Mouse (Mus musculus): Measurements from ENCODE around the gene Ssc4d.

The Ssc4d gene

DNA sequence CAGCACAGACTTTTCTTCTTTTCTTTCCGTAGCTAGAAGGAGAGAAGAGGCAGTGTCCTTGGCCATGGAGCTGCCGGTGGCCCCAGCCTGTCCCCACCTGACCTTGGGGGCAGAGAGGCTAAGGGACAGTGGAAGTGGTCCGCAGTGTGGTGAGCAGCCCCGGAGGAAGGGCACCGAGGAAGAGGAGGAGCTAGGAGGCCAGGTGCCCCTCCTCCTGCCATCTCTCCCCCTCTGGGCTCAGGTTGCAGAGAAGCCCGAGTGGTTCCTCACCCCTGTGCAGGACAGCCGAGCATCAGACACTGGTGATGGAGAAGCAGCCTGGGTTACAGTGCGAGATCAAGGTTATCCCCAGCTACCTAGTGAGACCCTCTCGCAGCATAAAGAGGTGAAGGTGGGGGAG, at the start of gene Ssc4d:
Ssc4d (minus strand) TSS at position 167 of the 400 bp plus-strand sequence.
- no peak for DNase-seq

DNA sequence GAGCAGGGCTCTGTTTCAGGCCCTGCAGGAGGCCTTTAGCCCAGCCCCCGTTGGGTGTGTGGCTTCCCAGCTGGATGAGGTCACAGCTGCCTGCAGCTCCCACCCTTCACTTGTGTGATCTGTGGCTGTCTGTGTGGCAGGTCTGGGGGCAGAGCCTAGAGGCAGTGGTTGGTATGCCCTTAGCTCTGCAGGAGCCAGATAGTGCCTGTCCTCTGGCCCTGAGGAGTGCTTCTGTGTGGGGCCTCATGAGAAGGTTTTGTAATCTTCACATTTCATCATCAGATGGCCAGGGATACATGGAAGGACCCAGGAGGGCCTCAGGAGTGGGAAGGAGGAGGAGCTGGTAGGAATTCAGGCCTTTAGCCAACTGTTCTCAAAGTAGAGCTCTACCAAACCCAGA, 45.6 kb upstream of the Ssc4d start:
- DNase-seq = no peak

DNA sequence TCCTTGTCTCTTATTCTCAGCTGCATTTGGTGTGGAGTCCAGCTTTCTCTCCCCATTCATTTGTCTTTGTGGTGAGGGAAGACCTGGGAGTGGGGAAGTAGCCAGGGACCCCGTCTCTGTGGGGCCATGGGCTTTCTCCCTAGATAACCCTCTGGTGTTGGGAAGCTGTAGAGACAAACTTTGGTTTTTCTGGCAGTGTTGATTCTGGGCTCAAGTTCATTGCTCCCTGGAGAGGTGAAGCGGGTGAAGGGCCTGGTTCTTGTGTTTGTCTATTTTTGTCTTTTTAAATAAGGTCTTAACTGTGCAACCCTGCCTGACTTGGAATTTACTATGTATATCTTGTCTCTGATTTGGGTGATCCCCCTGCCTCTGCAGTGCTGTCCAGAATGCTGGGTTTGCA, 44.4 kb upstream of the Ssc4d start:
- no peak for DNase-seq

DNA sequence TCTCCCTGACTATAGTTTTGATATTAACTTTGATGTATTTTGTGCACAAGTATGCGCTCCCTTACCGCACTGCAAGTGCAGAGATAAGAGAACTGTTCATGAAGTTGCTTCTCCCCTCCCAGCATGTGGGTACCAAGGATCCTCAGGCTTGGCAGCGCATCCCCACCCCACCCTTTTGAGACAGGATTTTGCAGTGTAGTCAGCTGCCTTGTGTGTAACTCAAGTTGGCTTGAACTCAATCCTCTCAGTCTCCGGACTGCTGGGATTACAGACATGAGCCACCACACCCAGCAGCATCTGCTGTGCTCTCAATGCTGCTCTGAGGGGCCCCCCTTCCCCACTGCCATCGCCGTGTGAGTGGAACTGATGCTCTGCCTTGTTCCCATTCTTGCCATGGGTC, 42.9 kb upstream of the Ssc4d start:
- DNase-seq = no peak

DNA sequence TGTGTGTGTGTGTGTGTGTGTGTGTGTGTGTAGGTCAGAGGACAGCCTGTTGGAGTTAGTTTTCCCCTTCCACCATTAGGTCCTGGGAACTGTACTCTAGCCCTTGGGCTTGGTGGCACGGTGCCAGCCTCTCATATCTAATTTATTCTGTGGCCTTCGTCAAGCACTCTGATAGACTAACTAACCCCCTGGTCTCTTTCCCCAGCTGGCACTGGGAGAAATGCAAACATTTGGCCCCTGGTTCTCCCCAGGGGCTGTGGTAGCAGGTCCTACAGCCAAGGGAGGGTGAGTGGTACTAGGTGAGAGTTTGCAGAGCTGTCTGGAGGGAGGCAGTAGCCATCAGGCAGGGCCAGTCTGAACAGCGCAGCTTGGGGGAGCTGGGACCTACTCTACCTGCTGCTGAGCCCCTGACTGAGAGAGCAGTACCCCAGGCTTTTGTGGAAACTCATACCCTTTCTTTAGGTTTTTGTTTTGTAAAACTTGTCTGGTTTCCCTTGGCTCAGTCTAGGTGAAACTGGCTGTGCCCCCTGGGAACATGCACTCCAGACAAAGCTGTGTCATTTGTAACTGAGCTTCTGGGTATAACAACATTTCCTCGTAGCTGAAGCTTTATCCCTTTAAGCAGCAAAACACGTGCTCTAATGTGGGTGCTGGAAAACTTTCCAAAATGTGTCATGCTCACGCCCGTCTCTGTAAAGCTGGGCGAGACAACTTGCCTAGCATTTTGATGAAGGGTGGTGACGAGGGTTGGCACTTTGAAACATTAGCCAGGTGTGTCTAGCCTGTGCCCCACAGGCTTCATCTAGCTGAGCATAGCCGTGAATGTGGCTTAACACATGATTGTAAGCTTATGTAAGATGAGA, 41.9 kb upstream of the Ssc4d start:
- no peak for DNase-seq

DNA sequence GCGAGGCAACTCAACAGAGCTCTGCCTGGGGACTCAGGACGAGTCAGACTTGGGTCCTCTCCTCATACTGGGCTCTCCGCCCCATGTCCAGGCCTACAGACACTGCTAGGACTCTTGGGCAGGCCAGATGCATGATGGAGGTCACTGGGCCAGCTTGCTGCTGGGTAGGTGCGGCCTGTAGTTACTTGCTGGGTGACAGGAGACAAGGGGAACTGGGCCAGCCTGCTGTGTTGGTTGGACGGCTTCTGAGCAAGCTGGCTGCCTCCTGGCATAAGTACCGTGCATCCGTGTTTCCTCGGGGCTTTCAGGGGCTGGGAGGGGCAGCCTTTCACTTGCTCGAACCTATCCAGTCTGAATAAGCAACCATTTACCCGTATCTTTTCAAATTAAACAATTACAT, 41.3 kb upstream of the Ssc4d start:
- DNase-seq = no peak

DNA sequence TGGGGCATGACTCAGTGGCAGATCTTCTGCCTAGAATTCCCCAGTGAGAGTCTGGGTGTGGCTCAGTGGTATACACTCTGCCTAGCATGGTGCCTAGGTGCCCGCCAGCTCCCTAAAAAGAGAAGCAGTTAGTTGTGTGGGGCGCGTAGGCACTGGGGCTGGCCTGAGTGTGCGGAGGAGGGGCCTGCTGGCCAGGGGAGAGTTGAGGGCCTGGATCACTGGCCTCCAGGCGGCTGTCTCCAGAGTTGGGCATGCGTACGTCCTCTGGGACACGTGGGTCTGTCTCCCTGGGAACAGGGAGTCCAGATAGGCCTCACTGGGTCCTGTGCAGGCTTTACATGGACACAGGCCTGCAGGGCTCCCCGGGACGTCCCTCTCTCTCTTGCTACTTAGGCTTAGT, 40.5 kb upstream of the Ssc4d start:
- no peak for DNase-seq

DNA sequence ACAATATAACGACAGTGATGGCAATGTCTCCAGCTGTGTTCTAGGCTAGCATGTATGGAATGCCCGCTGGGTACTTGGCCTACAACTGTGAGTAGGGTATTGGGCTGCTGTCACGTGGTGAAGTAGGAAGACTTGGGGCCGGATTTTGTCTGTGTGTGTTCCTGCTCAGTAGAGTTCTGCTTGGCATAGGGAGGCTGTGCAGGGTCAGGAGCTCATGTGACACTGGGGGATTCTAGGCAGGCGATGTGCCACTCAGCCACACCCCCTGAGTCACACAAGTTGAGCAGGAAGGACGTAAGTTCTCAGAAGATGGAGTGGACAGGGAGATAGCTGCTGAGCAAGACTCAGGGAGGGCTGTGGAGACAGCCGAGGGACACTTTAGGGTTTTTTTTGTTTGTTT, 33.4 kb upstream of the Ssc4d start:
- DNase-seq = no peak

DNA sequence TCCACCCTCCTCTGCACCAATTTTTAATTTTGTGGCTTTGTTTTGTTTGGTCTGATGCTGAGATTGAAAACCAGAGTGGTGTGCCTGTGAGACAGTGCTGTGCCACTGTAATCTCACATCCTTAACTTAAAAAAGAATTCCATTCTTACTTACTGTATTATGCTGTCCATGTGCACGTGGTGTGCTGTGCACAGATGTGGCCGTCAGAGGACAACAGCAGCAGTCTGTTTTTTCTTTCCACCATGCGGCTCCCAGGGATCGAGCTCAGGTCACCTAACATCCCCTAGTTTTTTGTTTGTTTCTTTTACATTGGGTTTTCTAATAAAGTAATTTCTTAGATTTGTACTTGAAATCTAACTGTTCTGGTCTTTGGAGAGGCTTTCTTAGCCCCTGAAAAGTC, 30.2 kb upstream of the Ssc4d start:
- DNase-seq = no peak

DNA sequence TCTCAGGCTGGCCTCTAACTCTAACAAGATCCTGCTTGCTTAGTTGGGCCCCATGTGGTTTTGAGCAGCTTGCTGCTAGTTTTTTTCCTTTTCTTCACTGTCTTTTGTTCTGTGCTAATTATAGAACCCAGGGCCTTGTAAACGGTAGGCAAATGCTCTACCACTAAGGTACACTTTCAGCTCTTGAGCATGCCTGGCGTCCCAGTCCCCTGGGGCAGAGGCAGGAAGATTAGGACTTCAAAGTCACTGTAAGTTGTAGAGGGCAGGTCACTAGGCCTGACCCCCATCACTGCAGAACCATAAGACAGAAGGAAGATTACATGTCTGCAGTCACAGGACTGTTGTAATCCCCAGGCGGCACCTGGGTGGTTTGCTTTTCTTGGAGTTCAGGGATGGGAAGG, 28.4 kb upstream of the Ssc4d start:
- DNase-seq = no peak

DNA sequence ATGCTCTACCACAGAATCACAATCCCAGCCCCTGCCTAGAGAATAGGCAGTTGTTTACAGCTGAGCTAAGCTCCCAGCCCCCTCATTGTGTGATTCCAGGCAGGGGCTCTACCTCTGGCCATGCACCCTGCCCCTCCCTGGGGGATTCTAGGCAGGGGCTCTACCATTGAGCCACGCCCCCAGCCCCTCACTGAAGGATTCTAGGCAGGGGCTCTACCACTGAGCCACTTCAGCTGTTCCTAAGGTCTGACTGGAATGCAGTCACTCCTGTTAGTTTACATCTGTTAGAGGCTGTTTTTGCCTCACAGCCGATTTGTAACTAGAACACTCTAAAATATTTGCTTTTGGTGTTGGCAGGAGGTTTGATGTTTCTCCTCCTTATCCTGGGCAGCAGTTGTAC, 28.0 kb upstream of the Ssc4d start:
- DNase-seq = no peak

DNA sequence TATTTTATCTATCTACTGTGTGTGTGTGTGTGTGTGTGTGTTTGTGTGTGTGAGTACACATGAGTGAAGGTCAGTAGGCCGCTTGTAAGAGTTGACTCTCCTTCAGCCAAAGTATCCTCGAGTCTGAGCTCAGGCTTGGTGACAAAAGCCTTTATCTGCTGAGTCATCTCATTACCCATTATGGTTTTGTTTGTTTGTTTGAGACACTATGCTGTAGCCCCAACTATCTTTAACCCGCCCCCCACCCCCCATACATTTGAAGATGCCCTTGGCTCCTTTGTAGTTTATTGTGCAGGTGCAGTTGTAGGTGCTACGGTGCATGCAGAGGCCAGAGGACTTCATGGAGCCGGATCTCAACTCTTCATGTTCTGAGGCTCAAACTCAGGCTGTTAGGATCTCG, 26.9 kb upstream of the Ssc4d start:
- DNase-seq = no peak

DNA sequence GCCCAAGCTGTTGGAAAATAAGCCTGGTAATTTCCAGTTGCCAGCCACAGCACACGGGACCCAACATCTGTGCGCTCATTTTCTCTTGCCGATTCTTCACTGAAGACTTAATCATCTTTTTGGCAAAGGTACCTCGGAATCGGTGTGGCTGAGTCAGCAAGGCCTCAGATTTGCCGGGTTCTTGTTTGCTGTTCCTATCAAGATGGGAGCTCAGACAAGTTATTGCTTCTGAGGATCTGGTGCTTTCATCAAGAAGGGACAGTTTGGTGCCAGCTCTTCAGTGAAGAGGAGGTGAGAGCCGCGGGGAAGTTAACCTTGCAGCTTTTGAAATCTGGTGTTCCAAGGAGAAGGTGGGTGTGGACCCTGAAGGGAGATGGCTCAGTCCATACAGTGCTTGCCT, 21.8 kb upstream of the Ssc4d start:
- peak; percentile 12 for DNase-seq

DNA sequence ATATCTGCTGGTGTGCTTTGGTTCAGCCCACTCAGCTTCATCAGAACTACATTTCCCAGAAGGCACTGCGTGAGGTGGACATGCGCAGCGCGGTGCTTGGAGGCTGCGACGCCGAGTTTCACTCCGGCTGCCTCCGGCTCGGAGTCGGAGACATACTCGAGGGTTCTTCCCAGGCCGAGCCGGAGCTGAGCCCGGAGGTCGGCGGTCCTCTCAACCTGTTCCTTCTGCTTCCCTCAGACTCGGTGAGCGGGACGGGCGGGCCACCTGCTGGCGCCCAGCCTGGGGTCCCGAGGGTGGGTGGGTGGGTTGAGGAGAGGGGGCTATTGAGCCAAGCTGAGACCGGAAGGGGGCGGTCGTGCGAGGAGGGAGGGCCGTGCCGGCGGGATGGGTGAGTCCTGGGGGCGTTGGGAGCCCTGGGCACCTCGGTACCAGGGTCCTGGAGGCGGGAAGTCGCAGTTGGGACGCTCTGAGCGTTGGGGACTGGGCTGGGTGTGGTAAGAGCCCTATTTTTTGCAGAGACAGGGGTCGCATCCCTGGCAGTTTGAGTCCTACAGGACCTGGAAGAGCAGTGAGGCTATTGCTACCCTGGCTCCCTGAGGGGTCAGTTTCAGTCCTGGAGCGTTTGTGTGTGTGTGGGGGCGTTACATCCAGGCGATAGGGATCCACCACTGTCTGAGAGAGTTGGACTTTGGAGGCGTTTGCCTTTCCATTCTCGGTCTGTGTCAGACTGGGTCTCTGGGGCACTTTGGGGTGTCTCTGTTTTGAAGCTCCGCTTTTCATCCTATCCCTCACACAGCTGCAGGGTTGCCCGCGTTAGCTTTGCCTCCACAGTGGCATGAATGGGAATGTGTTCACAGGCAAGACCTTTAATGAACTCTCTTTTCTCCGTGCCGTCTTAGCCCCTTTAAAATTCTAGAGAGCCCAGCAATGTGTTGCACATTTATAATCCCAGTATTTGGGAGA, 20.7 kb upstream of the Ssc4d start, which contains the start of gene Dtx2:
Dtx2 (plus strand) TSS at position 76 of the 963 bp plus-strand sequence.
- peak; percentile 88 for DNase-seq

DNA sequence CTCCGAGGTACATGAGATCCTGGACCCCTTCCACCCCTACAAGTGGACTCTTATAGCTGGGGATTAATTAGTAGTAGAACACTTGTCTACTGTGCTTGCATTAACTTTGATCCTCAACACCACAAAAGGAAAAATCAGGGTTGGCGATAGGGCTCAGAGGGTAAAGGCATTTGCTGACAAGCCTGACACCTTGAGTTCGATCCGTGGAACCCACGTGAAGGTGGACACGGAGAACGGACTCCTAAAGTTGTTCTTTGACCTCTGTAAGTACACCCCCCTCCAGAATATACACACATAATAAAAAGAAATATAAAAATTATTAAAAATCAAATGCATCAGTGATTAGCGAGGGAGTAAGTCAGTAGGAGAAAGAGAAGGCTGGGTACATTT, 20.0 kb upstream of the Ssc4d start:
- no peak for DNase-seq

DNA sequence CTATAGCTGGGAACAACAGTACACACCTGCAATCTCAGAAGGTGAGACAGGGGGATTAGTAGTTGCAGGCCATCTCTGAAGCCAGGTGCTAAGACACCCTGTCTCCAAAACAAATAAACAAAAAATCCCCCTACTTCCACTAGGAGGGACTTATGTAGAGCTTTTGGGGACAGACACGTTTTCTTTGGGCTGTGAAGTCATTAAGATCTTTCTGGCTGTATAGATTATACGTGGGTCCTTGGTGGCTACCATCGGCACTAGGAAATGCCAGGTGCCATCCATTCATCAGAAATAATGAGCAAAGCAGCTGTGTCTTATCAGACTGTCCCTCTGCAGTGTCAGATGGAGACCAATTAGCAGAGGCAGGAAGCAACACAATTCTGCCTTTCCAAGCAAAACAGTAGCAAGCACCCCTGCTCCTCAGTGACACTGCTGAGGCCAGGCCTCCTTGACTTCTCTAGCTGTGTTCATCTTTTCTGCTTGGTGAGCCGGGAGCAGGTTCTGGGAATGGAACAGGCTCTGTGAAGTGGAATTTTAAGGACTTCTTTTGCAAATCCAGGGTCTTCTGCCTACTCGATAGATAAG, 19.1 kb upstream of the Ssc4d start:
- DNase-seq = no peak

DNA sequence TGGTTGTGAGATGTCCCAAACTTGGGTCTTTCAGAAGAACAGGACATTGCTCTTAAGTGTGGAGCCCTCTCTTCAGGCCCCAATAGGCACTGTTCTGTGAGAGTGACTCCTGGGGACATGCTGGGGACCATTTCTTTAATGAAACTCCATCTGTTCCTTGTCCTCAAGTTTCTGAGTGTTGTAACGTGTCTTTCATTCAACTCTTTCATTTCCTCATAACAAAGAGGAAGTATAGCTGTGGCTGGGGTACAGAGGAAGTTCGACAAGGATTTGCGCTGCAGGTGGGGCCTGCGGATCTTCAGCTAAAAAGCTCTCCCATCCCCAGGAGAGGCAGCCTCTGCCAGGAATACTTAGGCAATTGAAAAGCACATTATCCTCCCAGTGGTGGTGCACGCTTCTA, 16.3 kb upstream of the Ssc4d start:
- no peak for DNase-seq

DNA sequence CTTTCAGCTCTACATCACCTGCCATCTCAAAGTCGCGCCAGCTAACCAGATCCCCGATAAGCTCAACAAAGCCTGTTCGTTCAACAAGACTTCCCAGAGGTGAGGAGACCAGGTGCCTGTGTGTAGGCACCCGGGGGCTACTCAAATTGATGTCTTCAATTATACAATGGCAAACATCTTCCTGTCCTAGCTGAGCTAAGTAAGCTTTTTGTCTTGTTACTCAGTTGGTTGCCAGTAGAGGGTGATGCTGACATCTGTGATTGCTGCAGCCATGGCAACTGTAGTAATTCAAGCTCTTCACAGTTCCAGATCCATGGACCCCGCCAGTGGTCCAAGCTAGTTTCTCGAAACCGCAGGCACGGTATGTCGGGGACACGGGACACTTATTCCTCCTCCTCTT, 12.9 kb upstream of the Ssc4d start:
- no peak for DNase-seq

DNA sequence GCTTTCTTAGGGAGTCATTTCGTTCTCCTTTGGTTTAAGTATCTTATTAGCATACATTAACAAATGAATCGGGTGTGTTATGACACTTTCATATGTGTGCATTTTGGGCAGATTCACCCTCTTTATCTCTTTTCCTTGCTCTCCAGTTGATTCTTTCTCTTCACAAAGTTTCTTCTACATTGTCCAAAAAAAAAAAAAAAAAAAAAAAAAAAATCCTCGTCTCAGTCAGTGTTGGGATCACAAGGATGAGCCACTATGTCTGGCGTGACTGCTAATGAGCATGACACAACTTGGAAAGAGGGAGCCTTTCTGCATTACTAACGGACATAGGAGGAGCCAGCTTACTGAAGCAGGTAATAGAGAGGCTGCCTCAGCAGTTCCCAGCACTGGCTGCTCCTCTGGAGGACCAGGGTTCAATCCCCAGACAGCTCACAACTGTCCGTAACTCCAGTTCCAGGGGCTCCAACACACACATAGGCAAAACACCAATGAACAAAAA, 10.3 kb upstream of the Ssc4d start:
- no peak for DNase-seq

DNA sequence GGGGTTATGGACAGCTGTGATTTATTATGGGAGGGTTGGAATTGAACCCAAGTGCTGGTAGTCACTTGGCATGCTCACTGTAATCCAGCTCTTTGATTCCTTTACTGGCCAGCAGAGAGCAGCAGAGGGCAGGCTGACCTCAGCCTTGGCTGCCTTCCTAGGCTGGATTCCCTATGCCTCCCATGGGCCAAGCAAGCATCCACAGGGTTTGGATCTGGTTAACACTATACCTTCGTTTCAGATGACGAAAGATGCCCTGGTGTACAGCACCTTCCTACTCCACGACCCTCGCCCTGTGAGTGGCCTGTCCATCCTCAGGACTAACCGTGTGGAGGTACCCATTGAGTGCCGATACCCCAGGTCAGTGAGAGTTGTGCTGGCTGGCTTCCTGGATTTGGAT, 8.1 kb upstream of the Ssc4d start:
- no peak for DNase-seq

DNA sequence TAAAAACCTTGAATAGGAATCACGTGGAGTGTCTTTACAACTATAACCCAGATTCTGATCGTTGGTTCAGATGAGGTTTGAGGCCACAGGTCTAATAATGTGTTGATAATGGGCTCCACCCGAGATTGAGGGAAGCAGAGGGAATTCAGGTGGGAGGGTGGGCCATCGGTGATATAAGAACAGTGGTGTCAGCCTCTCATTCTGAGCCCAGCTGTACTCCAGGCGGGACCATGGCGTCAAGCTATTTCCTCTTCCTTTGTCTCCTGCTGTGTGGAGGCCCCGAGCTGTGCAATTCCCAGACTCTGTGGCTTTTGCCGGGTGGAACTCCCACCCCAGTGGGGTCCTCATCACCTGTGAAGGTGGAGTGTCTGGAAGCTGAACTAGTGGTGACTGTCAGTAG, 5.6 kb upstream of the Ssc4d start, which contains the start of gene Zp3:
Zp3 (plus strand) TSS at position 196 of the 400 bp plus-strand sequence.
- no peak for DNase-seq

DNA sequence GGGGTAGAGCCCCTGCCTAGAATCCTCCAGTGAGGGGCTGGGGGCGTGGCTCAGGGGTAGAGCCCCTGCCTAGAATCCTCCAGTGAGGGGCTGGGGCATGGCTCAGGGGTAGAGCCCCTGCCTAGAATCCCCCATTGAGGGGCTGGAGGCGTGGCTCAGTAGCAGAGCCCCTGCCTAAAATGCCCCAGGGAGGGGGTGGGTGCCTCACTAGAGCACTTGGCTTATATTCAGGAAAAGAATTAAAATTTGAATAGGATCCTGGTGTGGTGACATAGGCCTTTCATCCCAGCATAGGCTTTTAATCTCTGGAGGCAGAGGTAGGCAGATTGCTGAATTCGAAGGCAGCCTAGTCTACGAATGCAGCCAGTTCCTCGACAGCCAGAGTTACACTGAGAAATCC, 5.0 kb upstream of the Ssc4d start:
- DNase-seq = no peak
